9 mouse cellular contexts compared by ENCODE assay signal in genomic region chr7:19796697-19797588, GRCm38 (mm10). TPM values are rescaled to one million over a fixed set of nuclear protein-coding genes. Genes with fewer than 3 reads are reported as not detected.
DNase-seq lines count a peak whose midpoint lies in the region; ATAC-seq lines count a peak whose summit lies in the region.
"Had no signal": no experiment of that assay in that cellular context is flagged by ENCODE, and none has a peak within 500 bp of the region (broad histone marks: within the 10 kb centered on the region; RNA-seq: fewer than 3 reads in every experiment).

Gene Cblc (minus strand): TSS chr7:19796809.

- no peaks in the 10 kb centered on the region for H3K9me3 ChIP-seq in embryonic facial prominence, embryonic 14.5 days (ENCODE audit: control insufficient read depth, low read length)
- no peaks in the 10 kb centered on the region for H3K9me3 ChIP-seq in heart, embryonic 12.5 days (replicated peaks)
- H3K9me3 ChIP-seq in kidney, embryonic 16.5 days (ENCODE audit: low read length) = no peaks in the 10 kb centered on the region
- H3K9me3 ChIP-seq in lung, embryonic 16.5 days (ENCODE audit: control insufficient read depth, low read length) = no peaks in the 10 kb centered on the region

- H3K9ac ChIP-seq in embryonic facial prominence, embryonic 14.5 days (ENCODE audit: low read depth, low read length) = peak within 1 kb of the TSS; percentile 50
- peak within 1 kb of the TSS; percentile 25; the same call in 1 of the 2 replicates for H3K9ac ChIP-seq in heart, embryonic 12.5 days
- peak within 1 kb of the TSS; percentile 59 for H3K9ac ChIP-seq in kidney, embryonic 16.5 days (replicated peaks; ENCODE audit: low read length)
- H3K9ac ChIP-seq in lung, embryonic 16.5 days (ENCODE audit: low read length) = peak within 1 kb of the TSS; percentile 74

- ATAC-seq in embryonic facial prominence, embryonic 14.5 days (ENCODE audit: low read depth) = peak; percentile 90
- ATAC-seq in heart, embryonic 12.5 days (ENCODE audit: insufficient number of reproducible peaks, low FRiP score) = no peak
- ATAC-seq in kidney, embryonic 16.5 days (ENCODE audit: low FRiP score, low TSS enrichment) = peak; percentile 91
- peak; percentile 93 for ATAC-seq in lung, embryonic 16.5 days (ENCODE audit: low read depth)

- H3K4me3 ChIP-seq in embryonic facial prominence, embryonic 14.5 days (ENCODE audit: low read depth, low read length) = peak within 1 kb of the TSS; percentile 34
- H3K4me3 ChIP-seq in heart, embryonic 12.5 days = peak within 1 kb of the TSS; percentile 14
- peak within 1 kb of the TSS; percentile 48 for H3K4me3 ChIP-seq in kidney, embryonic 16.5 days (ENCODE audit: low read length)
- peak within 1 kb of the TSS; percentile 57 for H3K4me3 ChIP-seq in lung, embryonic 16.5 days (ENCODE audit: low read length)

- no peaks in the 10 kb centered on the region for H3K36me3 ChIP-seq in embryonic facial prominence, embryonic 14.5 days (ENCODE audit: control insufficient read depth, insufficient read depth, low read length)
- H3K36me3 ChIP-seq in heart, embryonic 12.5 days = no peaks in the 10 kb centered on the region
- no peaks in the 10 kb centered on the region for H3K36me3 ChIP-seq in kidney, embryonic 16.5 days (ENCODE audit: insufficient read depth, low read length)
- H3K36me3 ChIP-seq in lung, embryonic 16.5 days (ENCODE audit: control insufficient read depth, insufficient read depth, low read length) = no peaks in the 10 kb centered on the region

- peak within 1 kb of the TSS; percentile 35 for H3K27ac ChIP-seq in embryonic facial prominence, embryonic 14.5 days (replicated peaks; ENCODE audit: low read depth, low read length)
- no peak within 1 kb of the TSS for H3K27ac ChIP-seq in heart, embryonic 12.5 days (ENCODE audit: poor library complexity, severe bottlenecking)
- H3K27ac ChIP-seq in kidney, embryonic 16.5 days (ENCODE audit: low read length) = peak within 1 kb of the TSS; percentile 80
- H3K27ac ChIP-seq in lung, embryonic 16.5 days (ENCODE audit: low read length) = peak within 1 kb of the TSS; percentile 97

- peaks cover 25% of the 10 kb centered on the region for H3K27me3 ChIP-seq in embryonic facial prominence, embryonic 14.5 days (replicated peaks; ENCODE audit: control insufficient read depth, insufficient read depth, low read length)
- H3K27me3 ChIP-seq in heart, embryonic 12.5 days (replicated peaks) = peaks cover 34% of the 10 kb centered on the region
- H3K27me3 ChIP-seq in kidney, embryonic 16.5 days (ENCODE audit: insufficient read depth, low read length) = peaks cover 18% of the 10 kb centered on the region
- peaks cover 15% of the 10 kb centered on the region for H3K27me3 ChIP-seq in lung, embryonic 16.5 days (ENCODE audit: control insufficient read depth, insufficient read depth, low read depth, low read length)

- peak within 1 kb of the TSS; percentile 47 for H3K4me2 ChIP-seq in embryonic facial prominence, embryonic 14.5 days (ENCODE audit: low read depth, low read length)
- peak within 1 kb of the TSS; percentile 45 for H3K4me2 ChIP-seq in heart, embryonic 12.5 days
- peak within 1 kb of the TSS; percentile 55 for H3K4me2 ChIP-seq in kidney, embryonic 16.5 days (replicated peaks; ENCODE audit: low read depth, low read length)
- H3K4me2 ChIP-seq in lung, embryonic 16.5 days (ENCODE audit: low read depth, low read length) = peak within 1 kb of the TSS; percentile 52

- H3K4me1 ChIP-seq in embryonic facial prominence, embryonic 14.5 days (ENCODE audit: control insufficient read depth, insufficient read depth, low read length) = no peaks in the 10 kb centered on the region
- H3K4me1 ChIP-seq in heart, embryonic 12.5 days (replicated peaks) = peaks cover 8% of the 10 kb centered on the region
- H3K4me1 ChIP-seq in kidney, embryonic 16.5 days (ENCODE audit: insufficient read depth, low read length) = no peaks in the 10 kb centered on the region
- H3K4me1 ChIP-seq in lung, embryonic 16.5 days (replicated peaks; ENCODE audit: control insufficient read depth, insufficient read depth, low read length) = no peaks in the 10 kb centered on the region

- DNase-seq in CD8-positive naive resting alpha-beta T cell, adult 2 months (ENCODE audit: low read depth in 2 of 2, low spot score in 2 of 2) = peak; percentile 83 to 92
- DNase-seq in adrenal gland, adult 2 months = peak; percentile 85
- peak; percentile 79 for DNase-seq in embryonic facial prominence, embryonic 14.5 days (ENCODE audit: low spot score)
- DNase-seq in ovary, postnatal 36 days (ENCODE audit: low spot score) = peak; percentile 83
- DNase-seq in urinary bladder, adult 18-20 months (ENCODE audit: low spot score in 2 of 2) = peak; percentile 86 to 91

- 2% methylated on average over 32 of the region's 32 CpGs for WGBS in embryonic facial prominence, embryonic 14.5 days
- 2% methylated on average over 32 of the region's 32 CpGs for WGBS in heart, embryonic 12.5 days
- 1% methylated on average over 32 of the region's 32 CpGs for WGBS in kidney, embryonic 16.5 days
- 2% methylated on average over 32 of the region's 32 CpGs for whole genome bisulfite sequencing in lung, embryonic 16.5 days

RNA-seq across cellular contexts. Expression of gene Cblc, which starts in this region (rescaled TPM):
- total RNA-seq in adrenal gland, adult 2 months (2021) = not detected
- 0.60 TPM in 1 of 2 replicates, not detected in the other for polyA plus RNA-seq in adrenal gland, adult 2 months (2012; rRNA removed)
- polyA plus RNA-seq in embryonic facial prominence, embryonic 14.5 days (2014; fragmentation: Nextera tagmentation; extraction: Ambion mirVana) = 4.7 TPM in 2 replicates
- polyA plus RNA-seq in heart, embryonic 12.5 days (2016; fragmentation: Nextera tagmentation; extraction: Ambion mirVana) = 0.27 TPM in 1 of 2 replicates, not detected in the other
- 9.4 and 12.2 TPM in 2 replicates for polyA plus RNA-seq in kidney, embryonic 16.5 days (2015; fragmentation: Nextera tagmentation; extraction: Ambion mirVana)
- 17.8 and 18.8 TPM in 2 replicates for polyA plus RNA-seq in lung, embryonic 16.5 days (2015; fragmentation: Nextera tagmentation; extraction: Ambion mirVana)
- total RNA-seq: left cerebral cortex, postnatal 10 days had no signal

Comparison
In these comparisons a context has a peak if more than half of its experiments do, and no peak if none do; other contexts are left out.
1. Peak in DNase-seq in adrenal gland, adult 2 months; RNA of the gene not detected or under 1 TPM.